Mouse (Mus musculus) CH12.LX (cell line): ENCODE results near the gene Gm10376. TPM values are rescaled to one million over a fixed set of nuclear protein-coding genes. Genes with fewer than 3 reads are reported as not detected.
"Not testable (repeated sequence)": the region's sequence is repeated elsewhere in the genome, so short reads cannot be mapped to it uniquely, and the experiment has no call there.

Experiments used
- DNase-seq: peaks from one replicate; pipeline ENCODE4 v3.0.0-alpha.2; 2013; ENCODE audit errors: extremely low read depth
- H3K27ac ChIP-seq: 2 replicates; pipeline ENCODE4 v1.5.1; 2012; ENCODE audit warnings: low read depth, mild to moderate bottlenecking, control low read depth, moderate library complexity; ENCODE audit not compliant: insufficient read depth
- H3K27me3 ChIP-seq: replicated peaks from 2 replicates; pipeline ENCODE3; 2012; ENCODE audit warnings: inconsistent platforms
- H3K36me3 ChIP-seq, 2 experiments: replicated peaks in 1 of 2; 2 replicates each; pipeline versions ENCODE3 to v1.6.1; 2012; ENCODE audit warnings: inconsistent platforms in 1 of 2, low read length in 1 of 2, mild to moderate bottlenecking in 1 of 2, mixed read lengths in 1 of 2, moderate library complexity in 1 of 2; ENCODE audit not compliant: control insufficient read depth in 1 of 2, insufficient read depth in 1 of 2
- H3K4me1 ChIP-seq, 2 experiments: 2 replicates each; pipeline ENCODE4 v1.6.1; 2012; ENCODE audit warnings: inconsistent platforms in 1 of 2, moderate library complexity in 1 of 2; ENCODE audit not compliant: insufficient read depth in 2 of 2, control insufficient read depth in 1 of 2
- H3K4me2 ChIP-seq: 2 replicates; pipeline ENCODE4 v1.6.1; 2012; ENCODE audit warnings: low read depth, mild to moderate bottlenecking, control low read depth; ENCODE audit not compliant: poor library complexity, insufficient read depth, severe bottlenecking
- H3K4me3 ChIP-seq, 3 experiments: fragments of 150-350 bp in 1 of 3; sonication (generic) in 1 of 3; replicated peaks in 1 of 3; 2 replicates each; pipeline versions ENCODE3 to v1.5.1; 2011 to 2012; ENCODE audit warnings: low read depth in 2 of 3, low read length in 2 of 3, mild to moderate bottlenecking in 2 of 3, moderate library complexity in 2 of 3, control low read depth in 1 of 3, improper control_type of control experiment in 1 of 3, inconsistent platforms in 1 of 3, mixed read lengths in 1 of 3; ENCODE audit not compliant: poor library complexity in 1 of 3
- H3K79me2 ChIP-seq: replicated peaks from 2 replicates; pipeline ENCODE4 v1.6.1; 2012; ENCODE audit warnings: mild to moderate bottlenecking, moderate library complexity; ENCODE audit not compliant: control insufficient read depth, poor library complexity, insufficient read depth, severe bottlenecking; ENCODE audit errors: extremely low read depth
- H3K9ac ChIP-seq: 2 replicates; pipeline ENCODE4 v1.6.1; 2012; ENCODE audit warnings: low read depth, mild to moderate bottlenecking, control low read depth, moderate library complexity; ENCODE audit not compliant: insufficient read depth
- H3K9me3 ChIP-seq: replicated peaks from 2 replicates; pipeline ENCODE3; 2012; ENCODE audit warnings: low read length, inconsistent platforms, mixed read lengths
- dilution Hi-C: fragments of 300-500 bp; cut with MboI; formaldehyde crosslinking; loops from 2 replicates; pipeline ENCODE4 v1.14.3; 2020; ENCODE audit warnings: low sequenced_read_pairs; ENCODE audit not compliant: extremely low pct_unique_long_range_greater_than_20kb, extremely low pct_ligation_motif_present
- in situ Hi-C: fragments of 300-500 bp; cut with MboI; formaldehyde crosslinking; loops from 3 replicates; pipeline ENCODE4 v1.14.3; 2019; ENCODE audit warnings: low sequenced_read_pairs, low pct_ligation_motif_present, low pct_unique_long_range_greater_than_20kb, mixed read lengths
- polyA plus RNA-seq: library from polyadenylated mRNA; unstranded; fragments of >175 nt; gene quantifications from 2 replicates; pipeline ENCODE4 v1.2.1, GENCODE M21; 2012; ENCODE audit warnings: low read depth; ENCODE audit not compliant: insufficient read length
- total RNA-seq, 2 experiments: library from RNA; depleted of rRNA; stranded (reverse); fragments of 300-350 nt in 1 of 2; fragments of >200 nt in 1 of 2; gene quantifications; 2 replicates each; pipeline ENCODE4 v1.2.3; 2012 to 2014

Gene Gm10376
- total RNA-seq (2012; rRNA removed), result not detected in 2 replicates
- not detected in 2 replicates for total RNA-seq (2014; rRNA removed)
- polyA plus RNA-seq, result not detected in 2 replicates

DNA sequence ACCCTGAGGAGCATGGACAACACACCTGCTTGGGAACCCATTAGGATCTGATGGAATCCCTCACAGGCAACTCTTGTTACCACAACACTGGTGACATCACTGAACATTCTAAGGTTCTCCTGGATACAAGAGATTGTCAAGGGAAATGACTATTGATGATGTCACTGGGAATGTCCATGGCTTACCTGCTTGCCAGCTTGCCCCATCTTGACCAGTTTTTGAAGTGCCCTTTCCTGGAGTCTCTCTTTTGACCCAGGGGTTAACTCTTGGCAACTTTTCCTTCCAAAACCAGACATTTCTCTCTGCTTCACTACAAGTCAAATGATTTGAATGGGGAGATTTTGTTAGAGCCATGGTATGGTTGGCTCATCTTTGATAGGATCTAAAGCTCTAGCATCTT lies at the start of gene Gm10376:
Gene Gm10376 (minus strand): TSS at position 101 of the 400 bp plus-strand sequence.
- H3K4me3 ChIP-seq, H3K79me2 ChIP-seq, H3K27me3 ChIP-seq, H3K9ac ChIP-seq, dilution Hi-C loops, in situ Hi-C loops, H3K9me3 ChIP-seq, H3K36me3 ChIP-seq, H3K4me2 ChIP-seq, H3K27ac ChIP-seq, DNase-seq, H3K4me1 ChIP-seq: not testable (repeated sequence)

DNA sequence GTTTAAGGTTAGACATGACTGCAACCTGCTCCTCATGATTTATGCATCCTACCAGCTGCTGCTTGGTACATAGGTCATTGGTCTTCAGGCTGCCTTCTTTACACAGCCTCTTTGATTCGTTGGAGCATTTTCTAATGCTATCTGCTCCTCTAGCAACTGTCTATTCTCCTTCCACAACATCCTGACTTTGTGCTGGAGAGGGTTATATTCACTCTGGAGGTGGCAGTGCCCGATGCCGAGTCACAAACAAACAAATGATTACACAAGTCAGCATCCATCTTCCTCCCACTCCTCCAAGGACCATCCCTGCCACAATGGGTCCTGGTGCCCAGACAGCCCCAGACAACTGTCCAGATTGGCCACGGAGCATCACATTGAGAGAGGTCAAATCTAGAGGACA lies 44.8 kb upstream of the Gm10376 start:
- H3K4me1 ChIP-seq, dilution Hi-C loops, H3K4me3 ChIP-seq, H3K9me3 ChIP-seq, H3K79me2 ChIP-seq, H3K27ac ChIP-seq, in situ Hi-C loops, H3K27me3 ChIP-seq, DNase-seq, H3K36me3 ChIP-seq, H3K9ac ChIP-seq, H3K4me2 ChIP-seq: not testable (repeated sequence)

DNA sequence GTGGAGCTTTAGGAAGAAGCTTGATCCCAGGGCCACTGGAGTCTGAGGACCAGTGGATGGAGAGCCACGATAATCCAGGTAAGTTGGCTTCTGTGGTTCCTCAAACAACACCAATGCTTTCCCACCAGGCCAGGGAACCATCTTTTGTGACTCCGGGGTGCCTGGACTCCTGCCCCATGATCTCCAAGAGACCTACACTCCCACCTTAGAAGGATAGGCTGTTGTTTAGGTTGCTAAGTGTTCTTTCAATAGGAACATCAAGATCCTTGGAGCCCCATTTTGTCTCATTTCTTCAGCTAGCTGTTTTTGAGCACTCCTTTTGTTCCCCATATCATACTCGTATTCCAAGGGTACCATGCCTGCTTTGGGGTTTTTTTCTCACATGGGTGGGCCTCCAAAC lies 42.6 kb upstream of the Gm10376 start:
- dilution Hi-C loops, H3K27me3 ChIP-seq, in situ Hi-C loops, H3K79me2 ChIP-seq, H3K9me3 ChIP-seq, H3K27ac ChIP-seq, H3K9ac ChIP-seq, DNase-seq, H3K4me3 ChIP-seq, H3K36me3 ChIP-seq, H3K4me1 ChIP-seq, H3K4me2 ChIP-seq: not testable (repeated sequence)

DNA sequence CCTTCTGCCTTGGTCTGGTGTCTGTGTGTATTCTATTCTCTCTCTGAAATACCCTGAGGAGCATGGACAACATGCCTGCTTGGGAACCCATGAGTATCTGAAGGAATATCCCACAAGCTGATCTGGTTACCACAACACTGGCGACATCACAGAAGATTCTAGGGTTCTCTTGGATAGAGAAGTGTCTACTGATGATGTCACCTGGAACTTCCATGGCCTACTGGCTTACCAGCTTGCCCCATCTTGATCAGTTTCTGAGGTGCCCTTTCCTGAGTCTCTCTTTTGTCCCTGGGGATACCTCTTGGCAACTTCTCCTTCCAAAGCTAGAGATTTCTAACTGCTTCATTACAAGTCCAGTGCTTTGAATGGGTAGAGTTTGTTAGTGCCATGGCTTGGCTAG lies 21.9 kb downstream of the Gm10376 start, which contains the start of gene Gm8082:
Gene Gm8082 (minus strand): TSS at position 101 of the 400 bp plus-strand sequence.
- H3K27me3 ChIP-seq, H3K36me3 ChIP-seq, H3K9me3 ChIP-seq, H3K9ac ChIP-seq, H3K4me2 ChIP-seq, dilution Hi-C loops, H3K4me3 ChIP-seq, H3K4me1 ChIP-seq, DNase-seq, H3K79me2 ChIP-seq, in situ Hi-C loops, H3K27ac ChIP-seq: not testable (repeated sequence)

Other genes starting within 250 kb of the Gm10376 start
- not detected in 2 replicates for gene Gm3015, start 246.8 kb downstream of the Gm10376 start, total RNA-seq (2012; rRNA removed)
- gene Gm3015, start 246.8 kb downstream of the Gm10376 start, total RNA-seq (2014; rRNA removed), result not detected in 2 replicates
- gene Gm3015, start 246.8 kb downstream of the Gm10376 start, polyA plus RNA-seq, result not detected in 2 replicates
- gene Gm10377, start 217.6 kb downstream of the Gm10376 start, total RNA-seq (2012; rRNA removed), result not detected in 2 replicates
- not detected in 2 replicates for gene Gm10377, start 217.6 kb downstream of the Gm10376 start, total RNA-seq (2014; rRNA removed)
- gene Gm10377, start 217.6 kb downstream of the Gm10376 start, polyA plus RNA-seq, result not detected in 2 replicates
- gene Gm21977, start 162.2 kb downstream of the Gm10376 start, total RNA-seq (2012; rRNA removed), result not detected in 2 replicates
- gene Gm21977, start 162.2 kb downstream of the Gm10376 start, total RNA-seq (2014; rRNA removed), result not detected in 2 replicates
- gene Gm21977, start 162.2 kb downstream of the Gm10376 start, polyA plus RNA-seq, result not detected in 2 replicates
- gene Gm8082, start 22.0 kb downstream of the Gm10376 start, total RNA-seq (2012; rRNA removed), result not detected in 2 replicates
- gene Gm8082, start 22.0 kb downstream of the Gm10376 start, total RNA-seq (2014; rRNA removed), result not detected in 2 replicates
- gene Gm8082, start 22.0 kb downstream of the Gm10376 start, polyA plus RNA-seq, result not detected in 2 replicates
- gene Gm8094, start 61.0 kb upstream of the Gm10376 start, total RNA-seq (2012; rRNA removed), result not detected in 2 replicates
- gene Gm8094, start 61.0 kb upstream of the Gm10376 start, total RNA-seq (2014; rRNA removed), result not detected in 2 replicates
- not detected in 2 replicates for gene Gm8094, start 61.0 kb upstream of the Gm10376 start, polyA plus RNA-seq
- gene Gm8104, start 85.0 kb upstream of the Gm10376 start, total RNA-seq (2012; rRNA removed), result not detected in 2 replicates
- gene Gm8104, start 85.0 kb upstream of the Gm10376 start, total RNA-seq (2014; rRNA removed), result not detected in 2 replicates
- not detected in 2 replicates for gene Gm8104, start 85.0 kb upstream of the Gm10376 start, polyA plus RNA-seq
- gene Gm7233, start 164.2 kb upstream of the Gm10376 start, total RNA-seq (2012; rRNA removed), result not detected in 2 replicates
- not detected in 2 replicates for gene Gm7233, start 164.2 kb upstream of the Gm10376 start, total RNA-seq (2014; rRNA removed)
- not detected in 2 replicates for gene Gm7233, start 164.2 kb upstream of the Gm10376 start, polyA plus RNA-seq
- gene Gm8122, start 219.7 kb upstream of the Gm10376 start, total RNA-seq (2012; rRNA removed), result not detected in 2 replicates
- gene Gm8122, start 219.7 kb upstream of the Gm10376 start, total RNA-seq (2014; rRNA removed), result not detected in 2 replicates
- not detected in 2 replicates for gene Gm8122, start 219.7 kb upstream of the Gm10376 start, polyA plus RNA-seq
- 0.08 TPM in 1 of 2 replicates, not detected in the other for gene Gm8126, start 243.0 kb upstream of the Gm10376 start, total RNA-seq (2012; rRNA removed)
- gene Gm8126, start 243.0 kb upstream of the Gm10376 start, total RNA-seq (2014; rRNA removed), result 0.12 TPM in 1 of 2 replicates, not detected in the other
- gene Gm8126, start 243.0 kb upstream of the Gm10376 start, polyA plus RNA-seq, result not detected in 2 replicates